Mouse (Mus musculus): ENCODE data around the gene Abca13. TPM values are rescaled to one million over a fixed set of nuclear protein-coding genes. Genes with fewer than 3 reads are reported as not detected.

Gene Abca13
- polyA plus RNA-seq, 1 experiment: not detected

GRCm38 (mm10) chr11:9609075-9609474 lies 417.3 kb downstream of the Abca13 start:
- H3K4me3 ChIP-seq (ENCODE audit: low read depth, low read length): no peak overlapping the region
- H3K27ac ChIP-seq (ENCODE audit: insufficient read depth, low read depth, low read length): no peak overlapping the region
- no peaks in the 10 kb centered on the region for H3K4me1 ChIP-seq (ENCODE audit: control insufficient read depth, insufficient read depth, insufficient read length, low read length)
- H3K36me3 ChIP-seq (ENCODE audit: control insufficient read depth, insufficient read depth, low read length): no peaks in the 10 kb centered on the region
- WGBS: 70% methylated on average over 3 of the region's 3 CpGs
- no peaks in the 10 kb centered on the region for H3K27me3 ChIP-seq (ENCODE audit: control insufficient read depth, insufficient read depth, low read length)
- TF ChIP-seq POLR2A (IDR thresholded peaks at IDR 0.05; ENCODE audit: low read depth, low read length): no peak
- no peak for TF ChIP-seq CTCF (IDR thresholded peaks at IDR 0.05; ENCODE audit: extremely low read depth, insufficient read length, insufficient replicate concordance, low read depth, low read length)

DNA sequence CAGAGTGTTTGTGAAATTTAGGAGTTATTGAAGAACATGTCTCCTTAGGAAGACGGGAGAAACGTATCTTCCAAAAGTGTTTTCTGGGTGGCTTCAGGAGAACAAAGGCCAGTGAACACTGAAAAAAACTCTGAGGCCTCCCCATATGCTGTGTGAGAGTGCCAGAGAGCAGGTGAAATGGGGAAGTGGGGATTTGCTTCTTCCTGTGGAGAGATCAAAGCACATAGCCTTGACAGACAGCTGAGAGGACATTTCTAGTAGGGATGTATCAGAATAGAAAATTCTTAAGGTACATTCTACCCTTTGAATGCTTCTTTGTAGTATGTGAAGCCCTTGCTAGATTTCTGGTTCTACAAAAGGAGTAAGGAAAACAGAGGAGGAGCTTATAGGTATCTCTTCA lies 424.4 kb downstream of the Abca13 start:
- no peaks in the 10 kb centered on the region for H3K36me3 ChIP-seq (ENCODE audit: control insufficient read depth, insufficient read depth, low read length)
- 78% methylated on average over 2 of the region's 2 CpGs for WGBS
- H3K4me1 ChIP-seq (ENCODE audit: control insufficient read depth, insufficient read depth, insufficient read length, low read length): no peaks in the 10 kb centered on the region
- TF ChIP-seq CTCF (IDR thresholded peaks at IDR 0.05; ENCODE audit: extremely low read depth, insufficient read length, insufficient replicate concordance, low read depth, low read length) (no peak), POLR2A (IDR thresholded peaks at IDR 0.05; ENCODE audit: low read depth, low read length) (no peak)
- H3K27ac ChIP-seq (ENCODE audit: insufficient read depth, low read depth, low read length): no peak overlapping the region
- H3K27me3 ChIP-seq (ENCODE audit: control insufficient read depth, insufficient read depth, low read length): no peaks in the 10 kb centered on the region
- no peak overlapping the region for H3K4me3 ChIP-seq (ENCODE audit: low read depth, low read length)

DNA sequence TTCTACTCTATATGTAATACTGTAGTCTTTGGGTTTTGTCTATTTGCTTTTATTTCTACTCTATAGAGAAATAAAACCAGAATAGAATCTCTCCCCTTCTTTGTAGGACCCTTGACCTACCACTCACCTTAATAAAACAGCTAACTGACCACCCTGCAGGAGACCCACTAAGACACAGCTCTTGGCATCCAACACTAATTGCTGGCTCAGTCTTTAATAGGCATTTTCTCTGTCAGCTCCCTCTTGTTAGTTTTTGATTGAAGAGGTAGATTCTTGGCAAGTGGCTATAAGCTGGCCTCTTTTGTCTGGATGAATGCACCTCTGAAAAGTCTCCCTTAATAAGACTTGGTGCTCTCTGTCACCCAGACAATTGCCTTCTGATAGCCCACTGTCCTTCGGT lies 424.9 kb downstream of the Abca13 start:
- WGBS: 86% methylated on average over 1 of the region's 1 CpGs
- Histone ChIP-seq H3K36me3 (ENCODE audit: control insufficient read depth, insufficient read depth, low read length) (no peaks in the 10 kb centered on the region), H3K4me1 (ENCODE audit: control insufficient read depth, insufficient read depth, insufficient read length, low read length) (no peaks in the 10 kb centered on the region), H3K4me3 (ENCODE audit: low read depth, low read length) (no peak overlapping the region), H3K27me3 (ENCODE audit: control insufficient read depth, insufficient read depth, low read length) (no peaks in the 10 kb centered on the region), H3K27ac (ENCODE audit: insufficient read depth, low read depth, low read length) (no peak overlapping the region)
- TF ChIP-seq POLR2A (IDR thresholded peaks at IDR 0.05; ENCODE audit: low read depth, low read length): no peak
- TF ChIP-seq CTCF (IDR thresholded peaks at IDR 0.05; ENCODE audit: extremely low read depth, insufficient read length, insufficient replicate concordance, low read depth, low read length): no peak

DNA sequence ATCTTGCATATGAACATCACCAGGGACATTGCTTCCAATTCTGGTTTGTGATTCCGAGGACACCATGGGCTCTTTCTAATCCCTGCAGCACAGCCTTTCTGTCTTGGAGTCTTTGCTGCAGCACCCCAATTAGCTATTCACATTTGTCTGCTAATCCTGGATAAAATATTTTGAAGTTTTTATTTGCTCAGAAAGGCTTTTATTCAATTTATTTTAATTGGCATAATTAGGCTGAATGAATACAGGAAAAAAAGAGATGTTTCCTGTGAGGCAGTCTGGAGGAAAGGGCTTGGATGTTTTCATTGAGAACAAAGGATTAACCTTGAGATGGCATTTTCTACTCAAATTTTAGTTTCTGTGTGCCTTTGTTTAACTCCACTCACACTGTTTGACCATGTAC lies 428.2 kb downstream of the Abca13 start:
- TF ChIP-seq POLR2A (IDR thresholded peaks at IDR 0.05; ENCODE audit: low read depth, low read length) (no peak), CTCF (IDR thresholded peaks at IDR 0.05; ENCODE audit: extremely low read depth, insufficient read length, insufficient replicate concordance, low read depth, low read length) (no peak)
- Histone ChIP-seq H3K27ac (ENCODE audit: insufficient read depth, low read depth, low read length) (no peak overlapping the region), H3K4me3 (ENCODE audit: low read depth, low read length) (no peak overlapping the region), H3K4me1 (ENCODE audit: control insufficient read depth, insufficient read depth, insufficient read length, low read length) (no peaks in the 10 kb centered on the region), H3K36me3 (ENCODE audit: control insufficient read depth, insufficient read depth, low read length) (no peaks in the 10 kb centered on the region), H3K27me3 (ENCODE audit: control insufficient read depth, insufficient read depth, low read length) (no peaks in the 10 kb centered on the region)
- WGBS: 66% methylated on average over 1 of the region's 1 CpGs

DNA sequence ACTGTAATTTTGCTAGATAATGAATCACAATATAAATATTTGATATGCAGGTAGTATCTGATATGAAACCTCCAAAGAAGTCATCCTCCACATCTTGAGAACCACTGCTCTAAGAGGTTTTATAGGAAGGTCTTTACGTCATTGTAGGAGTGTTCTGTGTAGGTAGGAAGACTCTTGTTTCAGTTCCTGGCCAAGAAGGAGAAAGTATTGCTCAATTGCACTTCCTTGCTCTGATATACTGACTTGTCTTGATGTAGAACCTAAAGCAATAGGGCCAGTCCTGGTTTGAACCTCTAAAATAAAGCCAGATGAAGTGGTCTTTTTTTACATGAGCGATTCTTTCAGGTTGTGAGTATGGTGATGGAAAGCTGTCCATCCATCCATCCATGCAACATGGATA lies 431.1 kb downstream of the Abca13 start:
- TF ChIP-seq POLR2A (IDR thresholded peaks at IDR 0.05; ENCODE audit: low read depth, low read length) (no peak), CTCF (IDR thresholded peaks at IDR 0.05; ENCODE audit: extremely low read depth, insufficient read length, insufficient replicate concordance, low read depth, low read length) (no peak)
- Histone ChIP-seq H3K4me1 (ENCODE audit: control insufficient read depth, insufficient read depth, insufficient read length, low read length) (no peaks in the 10 kb centered on the region), H3K36me3 (ENCODE audit: control insufficient read depth, insufficient read depth, low read length) (no peaks in the 10 kb centered on the region), H3K27me3 (ENCODE audit: control insufficient read depth, insufficient read depth, low read length) (no peaks in the 10 kb centered on the region), H3K27ac (ENCODE audit: insufficient read depth, low read depth, low read length) (no peak overlapping the region), H3K4me3 (ENCODE audit: low read depth, low read length) (no peak overlapping the region)
- 69% methylated on average over 2 of the region's 2 CpGs for WGBS

- Histone ChIP-seq H3K27me3 (ENCODE audit: control insufficient read depth, insufficient read depth, low read length) (no peaks in the 10 kb centered on the region), H3K27ac (ENCODE audit: insufficient read depth, low read depth, low read length) (no peak overlapping the region), H3K4me1 (ENCODE audit: control insufficient read depth, insufficient read depth, insufficient read length, low read length) (no peaks in the 10 kb centered on the region), H3K4me3 (ENCODE audit: low read depth, low read length) (no peak overlapping the region), H3K36me3 (ENCODE audit: control insufficient read depth, insufficient read depth, low read length) (no peaks in the 10 kb centered on the region)
- 53% methylated on average over 1 of the region's 1 CpGs for whole genome bisulfite sequencing
- TF ChIP-seq CTCF (IDR thresholded peaks at IDR 0.05; ENCODE audit: extremely low read depth, insufficient read length, insufficient replicate concordance, low read depth, low read length): no peak
- TF ChIP-seq POLR2A (IDR thresholded peaks at IDR 0.05; ENCODE audit: low read depth, low read length): no peak
These were observed 433.0 kb downstream of the Abca13 start for GRCm38 (mm10) chr11:9624753-9625152.

DNA sequence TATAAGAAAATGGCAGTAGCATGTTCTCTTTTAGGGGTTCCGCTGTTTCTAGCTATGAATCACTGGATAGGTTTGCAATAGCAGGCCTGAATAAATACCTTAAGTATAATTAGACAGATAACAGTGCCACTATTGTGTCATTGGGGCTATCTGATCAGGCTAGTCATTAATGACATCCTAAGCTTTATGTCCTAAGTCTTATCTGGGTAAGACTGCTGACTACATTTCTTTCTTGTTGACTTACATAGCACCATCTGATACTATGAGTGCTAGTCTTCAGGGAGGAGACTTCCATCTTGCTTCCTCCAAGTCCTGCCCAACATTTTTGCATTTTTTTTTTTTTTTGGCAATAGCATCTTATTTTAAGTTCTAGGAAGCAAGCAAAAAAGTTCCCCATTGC lies 434.1 kb downstream of the Abca13 start:
- WGBS: 67% methylated on average over 1 of the region's 1 CpGs
- Histone ChIP-seq H3K4me1 (ENCODE audit: control insufficient read depth, insufficient read depth, insufficient read length, low read length) (no peaks in the 10 kb centered on the region), H3K27me3 (ENCODE audit: control insufficient read depth, insufficient read depth, low read length) (no peaks in the 10 kb centered on the region), H3K27ac (ENCODE audit: insufficient read depth, low read depth, low read length) (no peak overlapping the region), H3K4me3 (ENCODE audit: low read depth, low read length) (no peak overlapping the region), H3K36me3 (ENCODE audit: control insufficient read depth, insufficient read depth, low read length) (no peaks in the 10 kb centered on the region)
- TF ChIP-seq CTCF (IDR thresholded peaks at IDR 0.05; ENCODE audit: extremely low read depth, insufficient read length, insufficient replicate concordance, low read depth, low read length) (no peak), POLR2A (IDR thresholded peaks at IDR 0.05; ENCODE audit: low read depth, low read length) (no peak)

DNA sequence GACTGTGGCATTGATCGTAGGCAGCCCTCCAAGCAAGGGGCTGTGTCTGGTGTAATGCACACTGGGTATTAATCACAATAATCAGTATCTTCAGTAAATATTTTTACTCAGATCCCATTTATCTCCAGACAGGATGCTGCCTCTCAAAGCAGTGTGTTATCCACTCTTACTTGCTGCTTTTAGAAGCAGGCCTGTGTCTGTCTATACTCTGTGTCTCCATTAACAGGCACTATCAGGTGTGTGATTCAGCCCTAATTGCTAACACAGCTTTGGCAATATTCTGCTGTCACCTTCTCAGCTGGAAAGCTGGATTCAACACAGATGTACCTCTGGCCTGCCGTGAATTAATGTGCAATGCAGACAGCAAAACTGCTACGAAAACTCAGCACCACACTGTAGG lies 455.5 kb downstream of the Abca13 start:
- no peaks in the 10 kb centered on the region for H3K36me3 ChIP-seq (ENCODE audit: control insufficient read depth, insufficient read depth, low read length)
- WGBS: 73% methylated on average over 3 of the region's 3 CpGs
- no peak overlapping the region for H3K4me3 ChIP-seq (ENCODE audit: low read depth, low read length)
- TF ChIP-seq POLR2A (IDR thresholded peaks at IDR 0.05; ENCODE audit: low read depth, low read length) (no peak), CTCF (IDR thresholded peaks at IDR 0.05; ENCODE audit: extremely low read depth, insufficient read length, insufficient replicate concordance, low read depth, low read length) (no peak)
- no peaks in the 10 kb centered on the region for H3K27me3 ChIP-seq (ENCODE audit: control insufficient read depth, insufficient read depth, low read length)
- H3K27ac ChIP-seq (ENCODE audit: insufficient read depth, low read depth, low read length): no peak overlapping the region
- H3K4me1 ChIP-seq (ENCODE audit: control insufficient read depth, insufficient read depth, insufficient read length, low read length): no peaks in the 10 kb centered on the region
